Mouse (Mus musculus): Measurements from ENCODE around the gene Itih3.

The Itih3 gene

GRCm38 (mm10) chr14:30902628-30903027 is 20.9 kb downstream of the Itih3 start:
- no peak for DNase-seq (ENCODE audit: low spot score in 2 of 2)

GRCm38 (mm10) chr14:30899972-30900371 is 23.6 kb downstream of the Itih3 start:
- no peak for DNase-seq (ENCODE audit: low spot score in 2 of 2)

DNA sequence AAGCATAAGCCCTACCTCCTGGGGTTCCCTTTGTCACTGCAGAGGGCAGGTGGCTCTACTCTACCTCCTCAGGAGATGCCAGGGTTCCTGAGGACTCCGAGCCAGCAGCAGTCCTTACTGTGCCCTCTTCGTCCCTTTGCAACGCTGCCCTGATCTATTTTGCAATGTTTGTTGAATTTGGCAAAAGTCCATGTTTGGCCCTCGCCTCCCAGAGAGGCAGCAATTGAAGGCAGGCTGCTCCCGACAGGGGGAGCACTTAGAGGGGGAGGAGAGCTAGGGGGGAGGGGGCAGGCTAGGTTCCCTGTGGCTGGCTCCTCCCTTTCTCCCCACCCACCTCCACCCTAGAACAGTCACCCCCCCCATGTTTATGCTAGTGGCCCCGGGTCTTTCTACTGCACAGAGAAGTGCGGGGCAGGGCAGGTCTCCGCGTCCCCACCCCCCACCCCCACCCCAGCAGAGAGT is 35.3 kb downstream of the Itih3 start:
- DNase-seq (ENCODE audit: low spot score in 2 of 2): no peak

- DNase-seq (ENCODE audit: low spot score in 2 of 2): no peak
Measured at GRCm38 (mm10) chr14:30886204-30886603, 37.4 kb downstream of the Itih3 start, which contains the start of gene Itih4. Itih4 (plus strand) TSS chr14:30886476.

DNA sequence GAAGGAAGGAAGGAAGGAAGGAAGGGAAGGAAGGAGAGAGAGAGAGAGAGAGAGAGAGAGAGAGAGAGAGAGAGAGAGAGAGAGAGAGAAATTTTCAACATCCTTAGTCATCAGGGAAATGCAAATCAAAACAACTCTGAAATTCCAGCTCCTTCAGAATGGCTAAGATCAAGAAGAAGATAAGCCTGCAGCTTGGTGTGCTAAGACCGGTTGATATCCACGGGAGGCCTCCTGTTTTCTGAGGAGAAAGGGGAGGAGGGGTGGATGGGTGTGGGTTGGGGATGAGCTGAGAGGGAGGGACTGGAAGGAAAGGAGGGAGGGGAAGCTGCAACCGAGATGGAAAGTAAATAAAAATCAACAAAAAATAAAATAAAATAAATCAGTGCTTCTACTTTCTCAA is 38.3 kb downstream of the Itih3 start:
- DNase-seq (ENCODE audit: low spot score in 2 of 2): no peak

GRCm38 (mm10) chr14:30881718-30882108 is 41.8 kb downstream of the Itih3 start:
- no peak for DNase-seq (ENCODE audit: low spot score in 2 of 2)

GRCm38 (mm10) chr14:30880811-30881717 is 42.5 kb downstream of the Itih3 start:
- peak in 1 of 2 experiments; percentile 43 for DNase-seq (ENCODE audit: low spot score in 2 of 2)

DNA sequence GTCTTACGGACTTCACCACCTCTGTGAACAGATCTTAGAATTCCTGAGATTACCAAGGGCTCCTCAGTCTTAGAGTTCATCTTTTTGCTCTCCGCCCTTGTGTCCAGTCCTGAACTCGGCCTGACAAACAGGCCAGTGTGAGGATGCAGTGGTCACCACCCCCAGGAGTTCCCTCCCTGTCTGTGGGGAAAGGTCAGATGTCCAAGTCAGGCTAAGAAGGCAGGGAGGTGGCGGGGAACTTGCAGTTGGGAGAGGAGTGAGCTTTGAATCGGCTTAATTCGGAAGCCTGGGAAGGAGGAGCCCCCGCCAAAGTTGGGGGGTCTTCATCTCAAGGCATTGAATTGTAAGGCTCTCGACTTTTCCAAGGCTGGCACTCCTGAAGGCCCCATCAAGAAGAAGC is 43.3 kb downstream of the Itih3 start:
- DNase-seq (ENCODE audit: low spot score in 2 of 2): no peak

DNA sequence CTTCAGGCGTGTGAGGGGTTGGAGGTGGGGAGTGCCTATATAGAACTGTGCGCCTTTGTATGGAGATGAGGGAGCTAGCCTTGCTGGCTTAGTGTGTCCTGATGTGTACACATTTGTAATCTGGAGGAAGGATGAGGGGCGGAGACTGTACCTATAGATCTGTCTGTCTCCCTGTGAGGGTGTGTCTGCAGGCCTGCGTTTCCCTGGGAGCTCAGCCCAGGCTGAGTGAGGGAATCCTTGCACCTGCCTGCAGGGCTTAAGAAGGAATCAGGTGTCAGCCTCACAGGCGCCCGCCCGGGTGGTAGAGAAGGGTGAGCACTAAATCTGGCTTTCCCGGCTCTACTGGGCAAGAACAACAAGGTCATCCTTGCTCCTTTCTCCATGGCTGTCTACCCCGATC is 43.8 kb downstream of the Itih3 start:
- no peak for DNase-seq (ENCODE audit: low spot score in 2 of 2)

GRCm38 (mm10) chr14:30878958-30879571 is 44.5 kb downstream of the Itih3 start, which contains the start of gene Mustn1:
Mustn1 (plus strand) TSS chr14:30879200.
- no peak for DNase-seq (ENCODE audit: low spot score in 2 of 2)

GRCm38 (mm10) chr14:30877827-30878226 is 45.7 kb downstream of the Itih3 start:
- DNase-seq (ENCODE audit: low spot score in 2 of 2): no peak

DNA sequence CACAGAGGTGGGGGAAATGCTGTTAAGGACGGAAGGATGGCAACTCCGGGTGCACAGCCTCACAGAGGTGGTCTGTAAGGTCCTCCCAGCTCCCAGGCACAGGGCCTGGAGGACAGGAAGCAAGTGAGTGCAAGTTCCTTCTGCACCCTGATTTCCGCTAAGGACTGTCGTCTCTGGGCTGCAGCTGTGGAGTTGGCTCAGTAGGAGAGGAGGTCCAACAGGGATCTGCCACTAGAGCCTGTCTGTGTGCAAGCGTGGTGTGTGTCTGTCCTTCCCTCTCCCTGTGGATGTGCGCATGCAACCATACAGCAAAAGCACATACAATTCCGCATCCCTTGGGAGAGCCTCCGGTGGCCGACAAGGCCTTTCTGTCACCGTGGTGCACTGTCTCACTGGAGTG is 47.1 kb downstream of the Itih3 start:
- DNase-seq (ENCODE audit: low spot score in 2 of 2): no peak

DNA sequence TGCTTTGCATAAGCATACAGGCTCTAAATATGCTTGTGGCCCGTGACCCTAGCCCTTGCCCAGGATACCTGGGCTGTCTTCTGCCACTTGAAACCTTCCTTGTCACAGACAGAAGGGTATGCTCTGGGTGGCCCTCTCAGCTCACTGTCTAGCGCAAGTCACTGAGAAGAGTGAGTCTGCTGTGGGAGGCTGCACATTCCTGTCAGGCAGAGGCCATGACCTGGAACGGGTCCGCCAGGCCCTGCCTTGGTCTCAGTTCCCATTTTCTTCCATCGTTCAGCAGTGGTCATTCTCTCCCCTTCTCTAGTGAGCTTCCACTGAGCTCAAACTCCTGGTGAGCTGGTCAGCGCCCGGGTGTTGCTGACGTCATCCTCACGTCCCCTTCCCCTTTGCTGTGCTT is 47.6 kb downstream of the Itih3 start:
- no peak for DNase-seq (ENCODE audit: low spot score in 2 of 2)

DNA sequence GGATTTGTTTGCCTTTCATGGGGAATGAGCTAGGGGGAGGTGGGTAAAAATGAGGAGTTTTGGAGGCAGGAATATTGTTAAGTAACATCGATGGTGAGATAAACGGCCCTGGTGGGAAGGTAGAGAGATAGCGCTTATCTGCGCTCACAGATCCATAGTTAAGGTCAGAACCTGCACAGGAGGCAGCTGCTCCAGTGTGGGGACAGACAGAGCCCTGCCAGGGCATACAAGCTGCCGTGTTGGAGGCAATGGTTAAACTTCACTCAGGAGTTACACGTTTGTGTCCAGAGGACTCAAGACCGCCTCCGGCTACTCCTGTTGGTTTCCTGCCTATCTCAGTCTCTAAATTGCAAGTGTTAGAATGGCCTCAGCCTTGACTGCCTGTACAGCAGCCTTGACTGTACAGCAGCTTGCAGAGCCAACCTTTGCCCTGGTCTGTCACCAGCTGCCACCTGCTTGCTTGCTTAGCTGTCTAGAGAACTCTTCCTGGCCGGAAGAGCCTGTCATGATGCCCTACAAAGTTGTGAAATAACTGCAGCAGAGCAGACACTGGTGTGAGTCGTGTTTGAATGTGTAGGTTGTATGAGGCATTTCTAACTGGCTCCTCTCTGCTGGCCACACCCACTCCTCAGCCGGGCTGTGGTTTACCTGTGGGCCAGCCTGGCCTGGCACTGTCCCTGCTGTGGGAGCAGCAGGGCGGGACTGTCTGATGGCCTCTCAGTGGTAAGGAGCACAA is 48.3 kb downstream of the Itih3 start:
- no peak for DNase-seq (ENCODE audit: low spot score in 2 of 2)

DNA sequence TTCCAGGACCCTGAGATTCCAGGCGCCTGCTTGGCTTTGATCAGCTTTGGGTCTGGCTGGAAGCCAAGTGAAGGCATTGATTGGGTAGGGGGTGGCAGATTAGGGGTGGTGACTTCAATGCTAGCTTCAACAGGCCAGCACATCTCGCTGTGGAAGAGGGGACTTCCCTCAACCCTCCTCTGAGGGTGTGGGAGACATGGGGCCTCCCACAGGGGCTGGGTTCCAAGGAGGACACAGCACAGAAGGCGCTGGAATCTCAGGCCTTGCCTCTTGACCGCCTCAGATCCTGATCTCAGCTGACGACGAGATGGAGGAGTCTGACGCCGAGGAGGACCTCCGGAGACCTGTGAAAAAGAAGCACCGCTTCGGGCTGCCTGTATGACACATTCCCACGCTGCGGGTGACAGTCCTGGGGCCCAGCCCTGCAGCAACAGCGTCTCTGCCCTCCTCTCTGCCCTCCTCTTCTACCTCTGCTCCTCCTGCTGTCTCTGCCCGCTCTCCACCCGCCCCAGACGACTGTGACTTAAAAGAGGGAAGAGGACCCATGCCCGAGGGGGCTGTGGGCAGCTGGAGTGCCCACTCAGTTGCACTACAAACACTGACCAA is 49.4 kb downstream of the Itih3 start:
- DNase-seq (ENCODE audit: low spot score in 2 of 2): no peak

- no peak for DNase-seq (ENCODE audit: low spot score in 2 of 2)
Measured at GRCm38 (mm10) chr14:30870206-30871147, 53.1 kb downstream of the Itih3 start.

DNA sequence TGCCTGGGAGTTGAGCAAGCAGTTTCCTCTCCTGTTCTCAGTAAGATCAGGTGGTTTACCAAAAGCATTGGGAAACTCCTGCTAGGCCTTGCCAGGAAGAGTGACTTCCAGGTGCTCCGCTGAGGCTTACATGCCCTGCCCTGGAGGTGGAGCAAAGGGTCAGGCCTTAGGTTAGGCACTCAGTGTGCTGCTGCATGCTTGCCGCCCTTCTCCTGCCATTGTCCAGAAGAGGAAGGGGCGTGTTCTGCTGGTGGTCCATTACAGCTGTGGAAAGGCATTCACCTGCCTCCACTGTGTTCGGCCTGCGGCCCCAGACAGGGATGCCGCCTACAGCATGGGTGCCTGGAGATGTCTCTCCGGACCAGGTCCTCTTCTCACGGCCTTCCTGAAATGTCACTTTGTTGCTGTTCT is 54.2 kb downstream of the Itih3 start:
- peak in 1 of 2 experiments; percentile 57 for DNase-seq (ENCODE audit: low spot score in 2 of 2)

GRCm38 (mm10) chr14:30868826-30869225 is 54.7 kb downstream of the Itih3 start:
- no peak for DNase-seq (ENCODE audit: low spot score in 2 of 2)

DNA sequence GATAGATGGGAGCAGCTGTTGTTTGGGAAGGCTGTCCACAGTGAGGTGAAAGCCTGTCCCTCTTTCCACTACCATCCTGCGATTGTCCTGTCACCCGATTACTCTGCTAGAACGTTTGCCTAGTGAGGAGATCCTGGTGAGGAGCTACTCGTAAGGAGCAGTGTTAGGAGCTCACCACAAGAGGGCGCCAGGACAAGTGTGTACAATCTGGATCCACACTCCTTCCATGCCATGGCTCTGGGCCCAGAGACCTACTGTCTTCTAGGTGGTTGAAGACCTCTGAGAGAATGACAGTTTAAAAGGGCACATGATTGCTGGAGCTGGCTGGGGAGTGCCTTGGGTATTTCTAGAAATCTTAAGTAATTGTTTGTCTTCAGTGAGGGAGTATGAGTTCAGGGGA is 56.5 kb downstream of the Itih3 start:
- DNase-seq (ENCODE audit: low spot score in 2 of 2): peak; percentile 66 to 88

DNA sequence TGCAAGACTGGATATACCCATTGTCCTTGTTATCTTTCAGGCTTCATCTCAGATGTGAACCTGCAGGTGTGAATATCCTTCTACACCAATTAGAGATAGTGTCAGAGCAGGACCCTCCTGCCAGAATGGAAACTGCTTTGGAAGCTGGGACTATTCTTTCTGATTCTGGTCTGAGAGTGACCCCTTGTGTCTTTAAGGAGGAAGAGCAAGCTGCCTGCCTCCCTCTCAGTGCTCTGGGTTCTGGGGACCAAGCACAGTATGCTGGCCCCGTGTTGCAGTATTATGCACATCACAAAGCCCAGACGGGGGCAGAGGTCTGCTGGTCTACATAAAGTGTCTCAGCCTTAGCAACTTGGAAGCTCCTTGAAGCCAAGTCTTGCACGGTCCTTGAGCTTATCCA is 58.2 kb downstream of the Itih3 start:
- no peak for DNase-seq (ENCODE audit: low spot score in 2 of 2)

GRCm38 (mm10) chr14:30862368-30862767 is 61.2 kb downstream of the Itih3 start:
- no peak for DNase-seq (ENCODE audit: low spot score in 2 of 2)
